Mouse (Mus musculus) cerebellum, adult 2 months (tissue): ENCODE measurements at regions not wholly inside any gene's neighbourhood (a gene's known extent, or its start where the extent isn't known, plus 50 kb on each side); places are given as distances from the start of the nearest gene placed in this dataset.

ENCODE experiments used
- CTCF ChIP-seq: fragments of 200-500 bp; IDR thresholded peaks from 2 replicates; pipeline ENCODE4 v1.5.1; 2011; ENCODE audit warnings: low read depth, mild to moderate bottlenecking, control low read depth, low read length, moderate library complexity, borderline replicate concordance; ENCODE audit not compliant: insufficient read depth
- POLR2A ChIP-seq: fragments of 200-500 bp; IDR thresholded peaks from 2 replicates; pipeline ENCODE4 v1.6.1; 2011; ENCODE audit warnings: low read length, control low read depth, borderline replicate concordance; ENCODE audit not compliant: insufficient read depth

GRCm38 (mm10) chr10:12234141-12234540 lies 635.0 kb downstream of the Utrn start:
- TF ChIP-seq POLR2A (no peak), CTCF (no peak)
